Mouse (Mus musculus) forebrain, embryonic 13.5 days (tissue): ENCODE data around the gene Zfp865. TPM values are rescaled to one million over a fixed set of nuclear protein-coding genes. Genes with fewer than 3 reads are reported as not detected.
"Not testable (repeated sequence)": the region's sequence is repeated elsewhere in the genome, so short reads cannot be mapped to it uniquely, and the experiment has no call there.

ENCODE experiments used
- ATAC-seq: fragments of 200-750 bp; cut with Nextera tagmentation; 2 replicates; pipeline ENCODE4 v1.8.0; 2017
- H3K27ac ChIP-seq: fragments of 300-500 bp; sonication (generic); 2 replicates; pipeline ENCODE4 v1.5.1; 2015; ENCODE audit warnings: inconsistent platforms, mild to moderate bottlenecking, moderate library complexity
- H3K27me3 ChIP-seq: fragments of 300-500 bp; sonication (generic); 2 replicates; pipeline ENCODE4 v1.6.1; 2015; ENCODE audit warnings: mild to moderate bottlenecking, inconsistent platforms
- H3K36me3 ChIP-seq: fragments of 300-500 bp; sonication (generic); 2 replicates; pipeline ENCODE4 v1.6.1; 2015; ENCODE audit warnings: mild to moderate bottlenecking, inconsistent platforms; ENCODE audit not compliant: poor library complexity, severe bottlenecking
- H3K4me1 ChIP-seq: fragments of 300-500 bp; sonication (generic); 2 replicates; pipeline ENCODE4 v1.6.1; 2015; ENCODE audit warnings: inconsistent platforms
- H3K4me2 ChIP-seq: fragments of 300-500 bp; sonication (generic); 2 replicates; pipeline ENCODE4 v1.6.1; 2015; ENCODE audit warnings: inconsistent platforms, mild to moderate bottlenecking, moderate library complexity
- H3K4me3 ChIP-seq: fragments of 300-500 bp; sonication (generic); 2 replicates; pipeline ENCODE4 v1.5.1; 2015; ENCODE audit warnings: mild to moderate bottlenecking, inconsistent platforms
- H3K9ac ChIP-seq: fragments of 300-500 bp; sonication (generic); 2 replicates; pipeline ENCODE4 v1.6.1; 2015; ENCODE audit warnings: mild to moderate bottlenecking, inconsistent platforms
- H3K9me3 ChIP-seq: fragments of 300-500 bp; sonication (generic); replicated peaks from 2 replicates; pipeline ENCODE4 v1.6.1; 2016; ENCODE audit warnings: inconsistent platforms
- WGBS: fragments of 180-500 bp; shearing (Covaris S2); methylation state at CpG from one replicate; pipeline ENCODE4 v1.1.7; 2015; 5-methylcytosine and 5-hydroxymethylcytosine counted together
- polyA plus RNA-seq: library from polyadenylated mRNA; unstranded; fragments of >200 nt; fragmentation: Nextera tagmentation; extraction: Ambion mirVana; gene quantifications from 2 replicates; pipeline ENCODE4 v1.2.1, GENCODE M21; 2015

Zfp865 gene
- polyA plus RNA-seq, 1 experiment from 2014 or later: 5.4 TPM

- Histone ChIP-seq H3K27ac (no peak overlapping the region), H3K27me3 (no peaks in the 10 kb centered on the region), H3K4me2 (no peak overlapping the region), H3K9ac (no peak overlapping the region), H3K4me3 (no peak overlapping the region), H3K36me3 (peaks cover 91% of the 10 kb centered on the region), H3K4me1 (no peaks in the 10 kb centered on the region), H3K9me3 (no peaks in the 10 kb centered on the region)
- no peak for ATAC-seq
- 92% methylated on average over 5 of the region's 5 CpGs for WGBS
Observed at GRCm38 (mm10) chr7:5074984-5075383, 54.8 kb downstream of the Zfp865 start.

GRCm38 (mm10) chr7:5076931-5077330 lies 56.8 kb downstream of the Zfp865 start:
- H3K27me3 ChIP-seq: no peaks in the 10 kb centered on the region
- no peak for ATAC-seq
- 97% methylated on average over 2 of the region's 2 CpGs for WGBS

GRCm38 (mm10) chr7:5079365-5080009 lies 59.3 kb downstream of the Zfp865 start:
- ATAC-seq: peak; percentile 14
- WGBS: 46% methylated on average over 10 of the region's 13 CpGs
- not testable (repeated sequence) for H3K27me3 ChIP-seq, H3K9me3 ChIP-seq
- H3K4me3 ChIP-seq: peak overlapping the region; percentile 98
- peaks cover 63% of the 10 kb centered on the region for H3K36me3 ChIP-seq
- H3K4me2 ChIP-seq: peak overlapping the region; percentile 93
- peak overlapping the region; percentile 88 for H3K27ac ChIP-seq
- peak overlapping the region; percentile 99; the same call in 1 of the 2 replicates for H3K9ac ChIP-seq
- peaks cover 20% of the 10 kb centered on the region for H3K4me1 ChIP-seq

More at GRCm38 (mm10) chr7:5076931-5077330, 56.8 kb downstream of the Zfp865 start:
- Histone ChIP-seq H3K9ac (no peak overlapping the region), H3K9me3 (no peaks in the 10 kb centered on the region), H3K4me1 (peaks cover 14% of the 10 kb centered on the region), H3K36me3 (peaks cover 73% of the 10 kb centered on the region), H3K27ac (no peak overlapping the region), H3K4me2 (no peak overlapping the region), H3K4me3 (no peak overlapping the region)

DNA sequence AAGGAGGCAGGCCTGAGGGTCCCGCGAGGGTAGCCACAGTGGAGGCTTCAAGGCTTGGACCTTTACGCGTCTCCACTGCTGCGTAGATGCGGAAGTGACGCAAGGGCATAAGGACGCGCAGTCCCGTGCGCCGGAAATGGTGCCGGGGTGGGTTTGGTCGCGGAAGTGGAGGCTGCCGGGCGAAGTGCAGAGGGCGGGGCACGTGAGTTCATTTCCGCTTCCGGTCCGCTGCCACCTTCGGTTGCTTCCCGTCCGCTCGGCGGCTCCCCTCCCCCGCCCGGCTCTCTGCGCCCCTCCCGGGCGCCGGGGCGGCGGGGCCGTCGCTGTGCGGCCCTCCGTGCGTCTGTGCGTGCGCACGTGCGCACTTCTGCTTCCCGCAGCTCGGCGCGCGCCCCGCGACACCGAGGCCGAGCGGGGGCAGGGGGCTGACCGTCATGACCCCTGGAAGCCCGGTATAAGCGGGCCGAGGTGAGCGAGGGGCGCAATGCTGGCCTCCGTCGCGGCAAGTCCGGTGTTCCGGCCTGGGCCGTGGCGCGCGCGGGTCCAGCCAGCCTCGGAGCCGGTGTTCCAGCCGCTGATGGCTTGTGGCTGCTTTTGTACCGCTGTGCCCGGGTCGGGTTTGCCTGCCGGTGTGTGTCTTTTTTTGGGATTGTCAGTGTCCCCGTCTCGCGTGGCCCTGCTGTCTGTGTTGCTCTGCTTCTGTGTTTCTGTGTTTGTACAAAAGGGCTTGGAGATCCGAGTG lies 60.0 kb downstream of the Zfp865 start, which contains the start of gene Epn1:
Gene Epn1 (plus strand): TSS at position 226 of the 742 bp plus-strand sequence.
- ATAC-seq: peak; percentile 98
- Histone ChIP-seq H3K4me2 (peak within 1 kb of the TSS; percentile 93), H3K27me3 (no peaks in the 10 kb centered on the region), H3K9ac (peak within 1 kb of the TSS; percentile 99), H3K9me3 (no peaks in the 10 kb centered on the region), H3K4me1 (peaks cover 20% of the 10 kb centered on the region), H3K4me3 (peak within 1 kb of the TSS; percentile 98), H3K27ac (peak within 1 kb of the TSS; percentile 88), H3K36me3 (peaks cover 63% of the 10 kb centered on the region)
- 1% methylated on average over 40 of the region's 81 CpGs for WGBS

GRCm38 (mm10) chr7:5080815-5081214 lies 60.6 kb downstream of the Zfp865 start:
- ATAC-seq: no peak
- Histone ChIP-seq H3K27ac (peak overlapping the region; percentile 88), H3K9me3 (no peaks in the 10 kb centered on the region), H3K9ac (peak overlapping the region; percentile 99), H3K4me2 (peak overlapping the region; percentile 93), H3K27me3 (no peaks in the 10 kb centered on the region), H3K4me1 (peaks cover 20% of the 10 kb centered on the region), H3K36me3 (peaks cover 63% of the 10 kb centered on the region), H3K4me3 (peak overlapping the region; percentile 98)
- WGBS: 21% methylated on average over 6 of the region's 6 CpGs

DNA sequence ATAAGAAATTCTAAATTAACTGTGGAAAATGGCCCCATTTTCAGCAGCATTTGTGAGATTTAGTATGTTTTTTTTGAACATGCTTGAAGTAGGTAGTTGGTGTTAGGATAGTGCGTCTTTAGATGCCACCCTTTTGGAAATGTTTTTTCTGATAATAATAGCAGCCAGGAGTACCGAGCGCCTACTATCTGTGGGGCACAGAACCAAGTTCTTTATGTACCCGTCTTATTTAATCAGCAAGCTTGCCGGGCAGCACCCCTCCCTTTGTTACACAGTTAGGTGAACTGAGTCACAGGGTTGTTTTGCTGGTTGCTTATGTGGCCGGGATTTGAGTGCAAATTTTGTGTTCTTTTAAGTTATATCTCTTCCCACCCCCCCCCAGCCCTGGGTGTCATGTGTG lies 61.1 kb downstream of the Zfp865 start:
- WGBS: 67% methylated on average over 6 of the region's 6 CpGs
- H3K36me3 ChIP-seq: peaks cover 63% of the 10 kb centered on the region
- ATAC-seq: no peak
- peak overlapping the region; percentile 93 for H3K4me2 ChIP-seq
- no peaks in the 10 kb centered on the region for H3K27me3 ChIP-seq
- H3K27ac ChIP-seq: no peak overlapping the region
- no peaks in the 10 kb centered on the region for H3K9me3 ChIP-seq
- H3K4me3 ChIP-seq: peak overlapping the region; percentile 98
- H3K9ac ChIP-seq: peak overlapping the region; percentile 99
- peaks cover 20% of the 10 kb centered on the region for H3K4me1 ChIP-seq

- peak overlapping the region; percentile 93; the same call in 1 of the 2 replicates for H3K4me2 ChIP-seq
- H3K4me3 ChIP-seq: 0 out of 2 replicates have a peak overlapping the region, but pooled peaks have one; percentile 98
- H3K36me3 ChIP-seq: peaks cover 59% of the 10 kb centered on the region
Observed at GRCm38 (mm10) chr7:5081939-5082338, 61.8 kb downstream of the Zfp865 start.

DNA sequence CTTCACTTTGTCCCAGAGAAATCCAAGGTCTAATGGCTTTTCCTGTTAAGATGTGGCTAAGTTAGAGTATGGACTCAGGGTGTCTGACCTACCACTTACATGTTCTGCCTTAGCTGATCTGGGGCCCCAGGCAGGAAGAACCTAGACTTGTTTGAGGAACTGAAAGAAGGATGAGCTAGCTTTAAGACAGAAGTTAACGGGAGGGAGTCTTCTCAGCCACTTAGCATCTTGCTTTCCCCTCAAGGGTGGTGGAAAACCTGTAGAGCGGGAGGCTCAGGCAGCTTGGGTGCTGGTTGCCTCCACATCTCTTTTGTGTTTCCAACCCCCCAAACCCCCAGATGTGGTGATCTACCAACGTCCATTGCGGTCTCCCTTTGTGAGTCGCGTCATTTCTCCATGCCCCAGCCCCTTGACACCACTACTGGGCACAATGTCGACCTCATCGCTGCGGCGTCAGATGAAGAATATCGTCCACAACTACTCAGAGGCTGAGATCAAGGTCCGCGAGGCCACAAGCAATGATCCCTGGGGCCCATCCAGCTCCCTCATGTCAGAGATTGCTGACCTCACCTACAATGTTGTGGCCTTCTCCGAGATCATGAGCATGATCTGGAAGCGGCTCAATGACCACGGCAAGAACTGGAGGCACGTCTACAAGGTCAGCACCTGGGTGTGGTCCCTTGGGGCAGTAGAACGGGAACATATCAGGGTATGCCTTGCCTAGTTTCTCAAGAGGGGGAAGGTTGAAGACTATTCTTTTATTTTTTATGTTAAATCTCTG lies 63.3 kb downstream of the Zfp865 start:
- 94% methylated on average over 18 of the region's 18 CpGs for WGBS
- no peak overlapping the region for H3K27ac ChIP-seq
- H3K4me2 ChIP-seq: no peak overlapping the region
- ATAC-seq: no peak
- H3K4me3 ChIP-seq: no peak overlapping the region
- no peaks in the 10 kb centered on the region for H3K9me3 ChIP-seq
- no peak overlapping the region for H3K9ac ChIP-seq
- peaks cover 26% of the 10 kb centered on the region for H3K4me1 ChIP-seq
- peaks cover 47% of the 10 kb centered on the region for H3K36me3 ChIP-seq
- no peaks in the 10 kb centered on the region for H3K27me3 ChIP-seq

More at GRCm38 (mm10) chr7:5081939-5082338, 61.8 kb downstream of the Zfp865 start:
- no peak overlapping the region for H3K27ac ChIP-seq
- peaks cover 20% of the 10 kb centered on the region for H3K4me1 ChIP-seq
- WGBS: 94% methylated on average over 2 of the region's 2 CpGs
- no peaks in the 10 kb centered on the region for H3K27me3 ChIP-seq
- H3K9me3 ChIP-seq: no peaks in the 10 kb centered on the region
- no peak for ATAC-seq
- no peak overlapping the region for H3K9ac ChIP-seq

- Histone ChIP-seq H3K4me1 (peaks cover 26% of the 10 kb centered on the region), H3K27me3 (no peaks in the 10 kb centered on the region), H3K9ac (no peak overlapping the region), H3K36me3 (peaks cover 54% of the 10 kb centered on the region), H3K9me3 (no peaks in the 10 kb centered on the region), H3K27ac (no peak overlapping the region), H3K4me2 (no peak overlapping the region), H3K4me3 (no peak overlapping the region)
- WGBS: 91% methylated on average over 1 of the region's 1 CpGs
- no peak for ATAC-seq
Observed at GRCm38 (mm10) chr7:5085512-5085911, 65.3 kb downstream of the Zfp865 start.
